Mouse (Mus musculus) thymus, adult 2 months (tissue): ENCODE data around the gene Gpr155.

ENCODE experiments used
- CTCF ChIP-seq: fragments of 200-500 bp; IDR thresholded peaks from 2 replicates; pipeline ENCODE4 v1.5.1; 2012; ENCODE audit warnings: mild to moderate bottlenecking, control low read depth, low read length, moderate library complexity, borderline replicate concordance; ENCODE audit not compliant: control insufficient read depth, poor library complexity, insufficient read depth; ENCODE audit errors: extremely low read depth
- POLR2A ChIP-seq: fragments of 200-500 bp; IDR thresholded peaks from 2 replicates; pipeline ENCODE4 v1.6.1; 2012; ENCODE audit warnings: mild to moderate bottlenecking, low read length, control low read depth, moderate library complexity; ENCODE audit not compliant: control insufficient read depth, poor library complexity, insufficient read depth; ENCODE audit errors: extremely low read depth

- TF ChIP-seq CTCF (no peak), POLR2A (no peak)
Observed at GRCm38 (mm10) chr2:73298154-73298553, 88.2 kb downstream of the Gpr155 start.
